ENCODE assay signal across 16 mouse cellular contexts in genomic region chr8:117361595-117362437, GRCm38 (mm10).
A peak's percentile ranks its signal among the peaks of the same experiment; 100 is the strongest.
DNase-seq lines count a peak whose midpoint lies in the region; ATAC-seq and TF ChIP-seq lines count a peak whose summit lies in the region.
"Had no signal": no experiment of that assay in that cellular context is flagged by ENCODE, and none has a peak within 500 bp of the region (broad histone marks: within the 10 kb centered on the region; RNA-seq: fewer than 3 reads in every experiment).

No protein-coding gene starts in this region.

- 47% methylated on average over 12 of the region's 12 CpGs for WGBS in kidney, adult 2 months
- 40% methylated on average over 12 of the region's 12 CpGs for WGBS in lung, embryonic 16.5 days
- 66% methylated on average over 12 of the region's 12 CpGs for WGBS in liver, postnatal 0 days (ENCODE audit: insufficient replicate concordance)

- no peak for TF ChIP-seq CTCF in kidney, adult 2 months (conservative IDR thresholded peaks at IDR 0.05; ENCODE audit: insufficient read depth, insufficient read length, low read depth, low read length)
- TF ChIP-seq CTCF in liver, postnatal 0 days (IDR thresholded peaks at IDR 0.05; ENCODE audit: low read depth): no peak

- TF ChIP-seq EP300 in liver, postnatal 0 days (IDR thresholded peaks at IDR 0.05; ENCODE audit: low read depth): no peak

- no peaks in the 10 kb centered on the region for H3K36me3 ChIP-seq in kidney, adult 2 months (ENCODE audit: control insufficient read depth, insufficient read depth, low read length)
- H3K36me3 ChIP-seq in lung, embryonic 16.5 days (ENCODE audit: control insufficient read depth, insufficient read depth, low read length): no peaks in the 10 kb centered on the region
- H3K36me3 ChIP-seq in liver, postnatal 0 days (replicated peaks; ENCODE audit: insufficient read depth, low read length): no peaks in the 10 kb centered on the region; the same call in 1 of the 2 replicates

- no peaks in the 10 kb centered on the region for H3K27me3 ChIP-seq in kidney, adult 2 months (replicated peaks; ENCODE audit: control insufficient read depth, insufficient read depth, low read length)
- H3K27me3 ChIP-seq in lung, embryonic 16.5 days (ENCODE audit: control insufficient read depth, insufficient read depth, low read depth, low read length): no peaks in the 10 kb centered on the region
- no peaks in the 10 kb centered on the region for H3K27me3 ChIP-seq in liver, postnatal 0 days (ENCODE audit: insufficient read depth, low read length)

- no peaks in the 10 kb centered on the region for H3K9me3 ChIP-seq in lung, embryonic 16.5 days (ENCODE audit: control insufficient read depth, low read length)
- H3K9me3 ChIP-seq in liver, postnatal 0 days (ENCODE audit: low read length): no peaks in the 10 kb centered on the region
- H3K9me3 ChIP-seq: forebrain, embryonic 10.5 days had no signal

- H3K4me1 ChIP-seq in kidney, adult 2 months (ENCODE audit: control insufficient read depth, insufficient read depth, low read length): peaks cover 62% of the 10 kb centered on the region
- peaks cover 26% of the 10 kb centered on the region for H3K4me1 ChIP-seq in lung, embryonic 16.5 days (replicated peaks; ENCODE audit: control insufficient read depth, insufficient read depth, low read length)
- peaks cover 59% of the 10 kb centered on the region for H3K4me1 ChIP-seq in liver, postnatal 0 days (ENCODE audit: insufficient read depth)

- H3K9ac ChIP-seq in lung, embryonic 16.5 days (ENCODE audit: low read length): no peak overlapping the region; the same call in 1 of the 2 replicates
- H3K9ac ChIP-seq in liver, postnatal 0 days (replicated peaks): no peak overlapping the region

- peak overlapping the region; percentile 65 for H3K27ac ChIP-seq in kidney, adult 2 months (ENCODE audit: insufficient read depth, low read depth, low read length)
- H3K27ac ChIP-seq in lung, embryonic 16.5 days (ENCODE audit: low read length): peak overlapping the region; percentile 58
- H3K27ac ChIP-seq in liver, postnatal 0 days (ENCODE audit: low read depth): peak overlapping the region; percentile 44; the same call in 1 of the 2 replicates
- H3K27ac ChIP-seq: forebrain, embryonic 10.5 days; layer of hippocampus, adult 2 months; left cerebral cortex, adult 2 months; macrophage had no signal

- TF ChIP-seq POLR2A in kidney, adult 2 months (IDR thresholded peaks at IDR 0.05; ENCODE audit: low read depth, low read length): no peak

- peak; percentile 51 for ATAC-seq in lung, embryonic 16.5 days (ENCODE audit: low read depth)
- no peak for ATAC-seq in liver, postnatal 0 days
- ATAC-seq: midbrain, embryonic 16.5 days had no signal

- H3K4me3 ChIP-seq in kidney, adult 2 months (ENCODE audit: insufficient read depth, low read depth, low read length): no peak overlapping the region
- H3K4me3 ChIP-seq in lung, embryonic 16.5 days (ENCODE audit: low read length): no peak overlapping the region
- no peak overlapping the region for H3K4me3 ChIP-seq in liver, postnatal 0 days (ENCODE audit: low read depth, low read length)
- H3K4me3 ChIP-seq: forebrain, embryonic 10.5 days; layer of hippocampus, adult 2 months; left cerebral cortex, adult 2 months had no signal

- H3K4me2 ChIP-seq in lung, embryonic 16.5 days (ENCODE audit: low read depth, low read length): no peak overlapping the region
- H3K4me2 ChIP-seq in liver, postnatal 0 days (ENCODE audit: low read depth, low read length): no peak overlapping the region

- no peak for DNase-seq in kidney, adult 2 months
- DNase-seq in kidney, postnatal 36 days: no peak
- DNase-seq in lung, postnatal 25 days (ENCODE audit: low spot score): no peak
- DNase-seq in liver, postnatal 0 days: no peak
- no peak for DNase-seq in thymus, postnatal 0 days (ENCODE audit: low spot score)
- DNase-seq in layer of hippocampus, postnatal 10 days (ENCODE audit: low spot score in 2 of 2): no peak
- DNase-seq: adrenal gland, postnatal 14 days; cerebellum, adult 2 months; gastrocnemius, postnatal 25 days; right cerebral cortex, postnatal 25 days had no signal
